Mouse (Mus musculus) kidney, adult 11 months (tissue): ENCODE data around the gene Poll.

Experiments used
- DNase-seq: peaks from one replicate; pipeline ENCODE4 v3.0.0; 2022

The Poll gene

GRCm38 (mm10) chr19:45560153-45560890, at the start of gene Poll, which contains the start of gene Gm17018:
Poll (minus strand) TSS chr19:45560531.
Gm17018 (plus strand) TSS chr19:45560615.
- DNase-seq, result peak; percentile 73

GRCm38 (mm10) chr19:45608648-45609339, 48.5 kb upstream of the Poll start:
- no peak for DNase-seq

DNA sequence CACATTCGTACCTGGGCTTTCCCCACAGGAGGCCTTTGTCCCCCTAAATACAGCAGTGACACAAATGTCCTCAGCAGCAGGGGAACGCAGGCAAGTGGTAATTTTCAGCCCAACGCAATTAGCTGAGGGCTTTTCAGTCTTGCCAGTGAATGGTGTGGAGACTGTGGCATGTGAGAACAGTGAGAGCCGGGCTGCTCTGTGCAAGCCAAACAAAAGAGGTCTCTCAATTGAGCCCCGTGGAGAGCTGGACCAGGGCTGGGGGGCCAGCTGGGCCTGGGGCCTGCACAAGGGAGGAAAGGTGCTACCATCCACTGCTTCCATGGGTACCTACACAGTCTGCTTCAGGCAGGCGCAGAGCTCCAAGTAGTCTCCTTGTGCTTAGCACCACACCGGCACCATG, 47.1 kb upstream of the Poll start:
- DNase-seq, result no peak

DNA sequence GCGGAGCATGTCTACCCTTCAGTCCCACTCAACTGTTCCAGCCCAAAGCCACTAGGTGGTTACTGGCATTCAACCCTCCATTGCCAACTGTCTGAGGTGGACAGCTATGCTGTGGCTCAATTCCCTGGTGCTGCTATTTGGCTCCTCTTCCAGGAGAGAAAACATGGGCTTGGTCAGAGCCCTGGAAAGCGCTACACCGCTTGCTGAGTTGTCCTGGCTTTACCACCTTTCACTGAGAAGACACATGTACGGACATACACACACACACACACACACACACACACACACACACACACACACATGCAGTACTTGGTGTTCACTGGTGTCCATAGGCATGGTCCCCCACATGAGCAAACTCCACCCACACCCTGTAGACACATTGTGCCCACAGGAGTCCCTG, 46.4 kb upstream of the Poll start:
- no peak for DNase-seq

GRCm38 (mm10) chr19:45602606-45603005, 42.3 kb upstream of the Poll start:
- DNase-seq, result no peak

DNA sequence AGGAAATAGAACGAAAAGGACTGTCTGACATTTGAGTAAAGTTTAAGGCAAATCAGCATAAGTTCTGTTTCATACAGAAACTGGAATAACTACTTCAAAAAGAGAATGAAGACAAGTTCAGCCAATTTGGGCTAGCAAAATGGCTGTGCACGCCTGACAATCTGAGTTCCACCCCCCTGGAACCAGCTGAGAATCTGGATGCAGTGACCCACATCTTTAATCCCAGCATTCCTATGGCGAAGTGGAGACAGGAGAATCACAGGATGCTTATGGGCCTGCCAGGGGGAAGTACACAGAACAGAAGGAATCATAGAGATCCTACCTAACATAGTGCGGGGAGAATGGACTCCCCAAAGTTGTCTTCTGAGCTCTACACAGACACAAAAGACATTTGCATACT, 36.8 kb upstream of the Poll start:
- DNase-seq, result no peak

- no peak for DNase-seq
Observed at GRCm38 (mm10) chr19:45596434-45596833, 36.1 kb upstream of the Poll start.

DNA sequence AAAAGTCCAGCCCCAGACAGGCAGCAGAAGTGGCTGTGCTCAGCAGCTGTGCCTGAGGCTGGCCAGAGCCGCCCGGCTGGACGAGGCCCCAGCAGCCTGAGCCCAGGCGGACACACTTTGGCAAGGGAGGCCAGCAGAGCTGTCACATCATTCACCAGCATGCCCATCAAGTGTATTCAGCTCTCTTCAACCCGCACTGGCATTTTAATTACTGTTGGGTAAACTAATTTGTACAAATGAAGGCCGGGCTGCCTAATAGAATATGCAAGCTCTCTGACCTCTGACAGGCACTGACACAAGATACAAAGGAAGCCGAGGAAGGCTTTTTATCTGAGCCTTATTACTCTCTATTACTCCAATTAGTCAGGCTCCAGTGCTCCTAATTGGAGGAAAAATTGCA, 35.7 kb upstream of the Poll start:
- no peak for DNase-seq

- DNase-seq, result no peak
Observed at GRCm38 (mm10) chr19:45595481-45595880, 35.1 kb upstream of the Poll start.

GRCm38 (mm10) chr19:45594079-45594478, 33.7 kb upstream of the Poll start:
- no peak for DNase-seq

- DNase-seq, result no peak
Observed at GRCm38 (mm10) chr19:45592916-45593315, 32.6 kb upstream of the Poll start.

GRCm38 (mm10) chr19:45591704-45592103, 31.4 kb upstream of the Poll start:
- peak; percentile 71 for DNase-seq

GRCm38 (mm10) chr19:45589761-45590160, 29.4 kb upstream of the Poll start:
- DNase-seq, result no peak

DNA sequence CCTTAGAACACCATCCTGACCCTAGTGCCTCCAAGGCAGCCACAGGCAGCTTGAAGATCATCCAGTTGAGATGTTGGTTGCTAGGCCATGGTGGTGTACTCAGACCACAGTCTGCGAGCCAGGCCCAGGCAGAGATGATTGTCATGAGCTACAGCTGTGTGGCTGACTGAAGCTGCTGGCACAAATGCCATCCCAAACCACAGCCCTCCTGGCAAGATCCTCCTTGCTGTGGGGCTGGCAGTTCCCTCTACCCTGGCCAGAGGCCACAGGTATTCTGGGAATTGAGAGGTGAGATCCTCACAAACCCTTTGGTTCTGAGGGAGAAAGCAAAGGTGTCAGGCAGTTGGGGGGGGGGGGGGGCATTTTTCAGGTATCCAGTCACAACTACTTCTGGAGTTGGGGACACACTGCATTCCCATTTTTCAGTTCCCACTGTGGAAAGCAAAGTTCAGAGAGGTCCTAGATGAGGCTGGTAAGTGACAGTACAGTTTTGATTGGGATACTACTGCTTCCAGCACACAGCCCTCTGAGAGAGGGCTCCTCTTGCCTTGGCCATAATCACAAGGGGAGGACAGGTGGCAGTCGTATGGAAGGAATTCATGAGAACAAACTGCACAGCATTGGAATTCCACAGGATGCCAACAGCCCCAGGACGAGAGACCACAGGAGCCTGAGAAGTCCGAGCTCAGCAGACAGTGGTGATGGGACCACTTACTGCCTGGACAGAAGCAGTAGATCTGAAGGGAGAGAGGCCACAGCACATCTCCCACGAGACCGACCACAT, 27.4 kb upstream of the Poll start:
- DNase-seq, result no peak

GRCm38 (mm10) chr19:45586850-45587249, 26.5 kb upstream of the Poll start:
- no peak for DNase-seq

DNA sequence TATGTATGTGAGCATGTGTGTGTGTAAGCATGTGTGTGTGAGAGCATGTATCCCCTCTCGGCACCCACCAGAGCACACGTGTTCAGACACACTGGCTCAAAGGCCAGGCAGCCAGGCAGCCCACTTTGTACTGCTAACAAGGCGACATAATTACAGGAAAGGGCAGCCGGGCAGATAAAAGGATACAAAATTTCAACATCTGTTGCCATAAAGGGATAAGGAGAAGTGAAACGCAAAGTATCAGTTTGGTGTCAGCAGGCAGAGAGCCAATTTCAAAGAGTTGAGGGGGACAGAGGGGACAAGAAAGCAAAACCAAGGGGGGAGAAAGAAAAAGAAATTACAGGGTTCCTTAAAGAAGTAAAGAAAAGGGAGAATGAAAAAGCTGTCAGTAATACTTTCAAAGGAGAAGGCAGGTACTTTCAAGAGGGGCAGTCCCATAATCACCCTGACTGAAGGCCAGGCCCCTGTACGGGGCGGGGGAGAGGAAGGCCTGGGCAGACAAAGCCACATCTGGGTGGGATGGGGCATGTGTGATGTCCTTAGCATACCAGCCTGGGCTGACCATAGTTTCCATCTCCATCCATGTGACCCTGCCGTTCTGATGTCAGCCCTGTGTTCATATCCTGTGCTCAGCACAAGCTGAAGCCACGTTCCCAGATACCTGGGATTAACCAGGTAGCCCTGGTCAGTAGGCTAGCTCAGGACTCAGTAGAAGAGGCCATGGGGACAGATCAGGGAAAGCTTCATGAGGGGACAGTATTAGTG, 24.7 kb upstream of the Poll start:
- DNase-seq, result no peak

- DNase-seq, result no peak
Observed at GRCm38 (mm10) chr19:45583136-45583535, 22.8 kb upstream of the Poll start.

DNA sequence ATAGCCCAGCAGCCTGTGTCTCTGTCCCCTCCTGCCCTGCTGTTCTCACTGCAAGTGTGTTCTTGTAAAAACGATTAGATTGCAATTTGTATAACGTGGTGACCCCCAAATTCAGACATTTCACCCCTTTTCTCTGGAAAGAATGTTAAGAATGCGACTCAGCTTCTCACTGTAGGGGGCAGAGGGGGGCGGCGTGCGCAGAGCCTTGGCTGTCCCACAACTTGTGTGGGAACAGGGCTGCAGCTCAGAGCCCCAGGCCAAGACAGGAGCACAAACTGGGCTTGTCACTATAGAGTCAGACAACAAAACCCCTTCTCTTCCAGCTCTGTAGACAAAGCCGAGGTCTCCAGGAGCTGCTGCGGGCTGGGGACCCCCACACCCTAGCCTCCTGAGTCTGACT, 21.8 kb upstream of the Poll start:
- DNase-seq, result no peak

- peak; percentile 24 for DNase-seq
Observed at GRCm38 (mm10) chr19:45581257-45581656, 20.9 kb upstream of the Poll start.

DNA sequence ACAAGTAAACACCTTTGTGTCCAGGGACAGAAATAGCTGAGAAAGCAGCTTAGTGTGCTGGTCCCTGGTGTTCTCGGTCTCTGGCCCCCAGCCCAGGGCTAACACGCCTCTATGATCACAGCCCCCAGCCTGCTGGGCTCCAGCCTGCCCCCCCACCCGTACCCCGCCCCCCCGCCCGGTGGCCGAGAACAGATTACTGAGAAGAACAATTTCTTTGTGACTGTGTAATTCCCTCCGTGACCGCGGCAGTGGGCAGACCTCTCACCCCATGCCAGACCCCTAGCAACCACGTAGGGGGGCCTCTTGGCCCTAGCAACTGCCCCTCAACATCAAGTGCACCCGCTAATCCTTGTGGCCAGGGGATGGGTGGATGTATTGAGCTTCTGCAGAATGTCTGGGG, 19.9 kb upstream of the Poll start:
- no peak for DNase-seq

- no peak for DNase-seq
Observed at GRCm38 (mm10) chr19:45579416-45579815, 19.1 kb upstream of the Poll start.

- DNase-seq, result no peak
Observed at GRCm38 (mm10) chr19:45578976-45579375, 18.6 kb upstream of the Poll start.
